Mouse (Mus musculus) cerebellum, postnatal 10 days (tissue): Measurements from ENCODE around the gene Olfr926.
"Not testable (repeated sequence)": the region's sequence is repeated elsewhere in the genome, so short reads cannot be mapped to it uniquely, and the experiment has no call there.

ENCODE experiments used
- DNase-seq, 2 experiments: peaks; one replicate each; pipeline ENCODE4 v3.0.0; 2021; ENCODE audit warnings: mixed read lengths in 2 of 2

The Olfr926 gene

GRCm38 (mm10) chr9:38876826-38877225 is at the start of gene Olfr926:
Olfr926 (plus strand) TSS chr9:38877126.
- no peak for DNase-seq

- no peak for DNase-seq
These were observed 43.9 kb upstream of the Olfr926 start for GRCm38 (mm10) chr9:38833027-38833426.

DNA sequence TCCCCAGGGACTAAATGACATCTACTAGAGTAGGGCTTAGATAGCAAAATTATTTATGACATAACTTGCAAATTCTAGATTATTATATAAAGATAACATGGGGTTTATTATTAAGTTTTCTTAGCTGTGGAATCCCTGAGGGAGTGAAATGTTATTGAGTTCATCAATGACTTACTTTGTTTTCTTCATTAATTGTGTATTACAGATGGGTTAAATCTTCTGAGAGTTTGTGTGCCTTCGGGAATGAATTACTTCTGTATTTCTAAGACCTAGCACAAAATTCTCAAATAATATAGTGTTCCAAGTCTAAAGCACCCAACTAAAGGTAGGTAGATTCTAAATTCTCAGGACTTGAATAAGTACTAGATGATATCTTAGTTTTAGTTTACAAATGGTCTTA is 32.8 kb upstream of the Olfr926 start, which contains the start of gene Olfr924:
Gene Olfr924, plus strand, starts transcription at position 301 of the 400 bp plus-strand sequence.
- no peak for DNase-seq

GRCm38 (mm10) chr9:38854760-38855159 is 22.2 kb upstream of the Olfr926 start, which contains the start of gene Olfr26:
Olfr26 (plus strand) TSS chr9:38855060.
- DNase-seq, result no peak

- DNase-seq, result not testable (repeated sequence)
These were observed 2.0 kb upstream of the Olfr926 start for GRCm38 (mm10) chr9:38874880-38875279.
